Mouse (Mus musculus) adipocyte (in vitro differentiated cells): Measurements from ENCODE around the gene Dnajb14.
"Not testable (repeated sequence)": the region's sequence is repeated elsewhere in the genome, so short reads cannot be mapped to it uniquely, and the experiment has no call there.

Experiments
- DNase-seq: peaks from one replicate; pipeline ENCODE4 v3.0.0-alpha.2; 2016; ENCODE audit warnings: low spot score

The Dnajb14 gene

GRCm38 (mm10) chr3:137867437-137868093, at the start of gene Dnajb14:
TSS of gene Dnajb14 (plus strand) at chr3:137867675.
- DNase-seq, result peak; percentile 47

DNA sequence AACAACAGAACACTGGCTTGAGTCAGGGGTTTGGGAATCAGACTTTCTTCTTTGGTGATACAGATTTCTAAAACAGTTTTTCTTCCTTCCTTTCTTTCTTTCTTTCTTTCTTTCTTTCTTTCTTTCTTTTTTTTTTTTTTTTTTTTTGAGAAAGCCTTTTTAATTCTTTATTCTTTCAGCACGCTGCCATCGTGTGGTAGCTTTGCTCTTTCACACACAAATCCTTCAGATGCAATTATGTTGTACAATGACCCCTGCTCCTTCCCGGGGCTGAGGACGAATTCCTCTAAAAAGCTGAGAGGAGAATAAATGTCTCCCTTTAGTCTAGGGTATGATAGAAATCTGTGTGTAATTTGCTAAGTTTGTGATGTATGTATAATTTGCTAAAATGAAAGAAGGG, 48.8 kb upstream of the Dnajb14 start:
- DNase-seq, result peak; percentile 39

- peak; percentile 10 for DNase-seq
These were observed 46.6 kb upstream of the Dnajb14 start for GRCm38 (mm10) chr3:137820688-137821467.

- DNase-seq, result no peak
These were observed 44.2 kb upstream of the Dnajb14 start for GRCm38 (mm10) chr3:137823317-137823716.

DNA sequence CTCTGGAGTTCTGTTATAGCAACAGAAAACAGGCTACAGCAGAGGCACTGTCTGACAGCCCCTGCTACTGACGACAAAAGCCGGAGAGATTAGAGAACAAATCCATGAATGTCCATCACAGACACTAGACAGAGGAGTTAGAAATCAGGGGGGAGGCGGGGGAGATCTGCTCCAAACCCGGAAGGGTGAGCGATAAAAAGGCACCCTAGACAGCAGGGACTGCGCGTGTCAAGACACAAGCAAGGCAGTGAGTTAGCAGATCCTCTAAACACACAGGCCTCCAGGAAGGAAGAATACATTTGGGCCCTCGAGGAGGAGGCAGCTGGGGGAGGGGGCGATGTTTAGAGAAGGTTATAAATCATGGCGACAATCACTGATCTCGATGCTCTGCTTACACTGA, 39.8 kb upstream of the Dnajb14 start:
- DNase-seq, result no peak

GRCm38 (mm10) chr3:137831156-137831555, 36.3 kb upstream of the Dnajb14 start:
- no peak for DNase-seq

- DNase-seq, result no peak
These were observed 34.3 kb upstream of the Dnajb14 start for GRCm38 (mm10) chr3:137833128-137833527.

DNA sequence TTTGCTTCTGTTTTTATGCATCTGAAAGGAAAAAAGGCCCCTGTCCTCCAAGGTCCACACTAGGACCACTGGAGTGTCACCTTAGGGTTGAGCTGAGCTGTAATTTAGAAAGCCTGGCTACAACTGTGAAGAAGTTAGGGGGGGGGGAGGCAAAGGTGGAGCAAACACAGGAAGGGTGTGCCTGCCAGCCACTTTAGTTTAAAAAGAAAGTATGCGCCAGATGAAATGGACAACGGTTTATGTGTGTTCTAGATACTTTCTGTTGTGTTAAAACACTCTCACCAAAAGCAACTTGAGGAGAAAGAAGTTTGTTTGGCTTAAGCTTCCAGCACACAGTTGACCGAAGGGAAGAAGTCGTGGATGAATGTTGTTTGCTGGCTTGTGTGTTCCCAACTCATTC, 33.8 kb upstream of the Dnajb14 start:
- no peak for DNase-seq

- no peak for DNase-seq
These were observed 30.9 kb upstream of the Dnajb14 start for GRCm38 (mm10) chr3:137836543-137836942.

DNA sequence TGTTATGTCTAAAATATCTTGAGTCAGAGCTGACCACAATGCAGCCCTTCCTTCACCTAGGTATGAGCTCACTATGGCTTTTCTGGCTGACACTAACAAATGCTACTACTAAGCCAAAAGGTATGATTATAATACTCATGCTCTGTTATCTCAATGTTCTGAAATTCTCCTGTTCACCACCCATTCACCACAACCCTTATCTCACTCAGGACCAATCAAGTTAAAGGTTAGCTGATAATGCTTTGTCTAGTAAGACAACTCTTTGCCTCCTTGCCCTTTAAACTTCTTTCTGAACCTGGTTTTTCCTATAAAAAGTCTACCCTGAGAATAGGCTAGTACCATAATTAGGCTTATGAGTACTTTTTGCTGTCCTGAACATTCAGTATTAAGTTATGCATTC, 29.3 kb upstream of the Dnajb14 start:
- DNase-seq, result no peak

- no peak for DNase-seq
These were observed 24.5 kb upstream of the Dnajb14 start for GRCm38 (mm10) chr3:137842944-137843343.

GRCm38 (mm10) chr3:137844263-137844662, 23.2 kb upstream of the Dnajb14 start:
- no peak for DNase-seq

- no peak for DNase-seq
These were observed 20.9 kb upstream of the Dnajb14 start for GRCm38 (mm10) chr3:137846552-137846951.

GRCm38 (mm10) chr3:137848354-137848753, 19.1 kb upstream of the Dnajb14 start:
- DNase-seq, result no peak

GRCm38 (mm10) chr3:137849697-137850096, 17.8 kb upstream of the Dnajb14 start:
- peak; percentile 33 for DNase-seq

DNA sequence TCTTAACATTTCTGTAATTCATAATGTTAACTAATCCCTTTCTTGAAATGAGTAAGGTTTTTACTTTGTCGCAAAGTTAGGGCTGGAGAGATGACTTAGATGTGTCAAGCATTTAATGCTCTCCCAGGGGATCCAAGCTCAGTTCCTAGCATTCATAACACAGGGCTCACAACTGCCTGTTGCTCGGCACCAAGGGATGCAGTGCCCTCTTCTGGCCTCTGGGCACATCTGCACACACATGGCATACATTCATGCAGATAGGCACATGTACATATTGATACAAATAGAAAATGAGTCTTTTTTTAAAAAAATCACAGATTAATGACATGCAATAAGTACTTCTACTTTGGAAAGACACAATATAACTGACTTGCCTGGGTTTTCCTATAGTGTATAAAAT, 16.3 kb upstream of the Dnajb14 start:
- no peak for DNase-seq

DNA sequence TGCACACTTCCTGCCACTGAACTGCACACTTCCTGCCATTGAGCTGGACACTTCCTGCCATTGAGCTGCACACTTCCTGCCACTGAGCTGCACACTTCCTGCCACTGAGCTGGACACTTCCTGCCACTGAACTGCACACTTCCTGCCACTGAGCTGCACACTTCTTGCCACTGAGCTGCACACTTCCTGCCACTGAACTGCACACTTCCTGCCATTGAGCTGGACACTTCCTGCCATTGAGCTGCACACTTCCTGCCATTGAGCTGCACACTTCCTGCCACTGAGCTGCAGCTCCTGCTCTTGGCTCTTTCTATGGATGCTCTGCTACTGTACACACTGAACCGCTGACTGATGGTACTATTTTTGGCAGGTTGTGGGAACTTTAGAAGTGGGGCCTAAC, 14.5 kb upstream of the Dnajb14 start:
- not testable (repeated sequence) for DNase-seq

- no peak for DNase-seq
These were observed 12.1 kb upstream of the Dnajb14 start for GRCm38 (mm10) chr3:137855328-137855727.

- peak; percentile 69 for DNase-seq
These were observed 11.4 kb upstream of the Dnajb14 start for GRCm38 (mm10) chr3:137856061-137856460.

DNA sequence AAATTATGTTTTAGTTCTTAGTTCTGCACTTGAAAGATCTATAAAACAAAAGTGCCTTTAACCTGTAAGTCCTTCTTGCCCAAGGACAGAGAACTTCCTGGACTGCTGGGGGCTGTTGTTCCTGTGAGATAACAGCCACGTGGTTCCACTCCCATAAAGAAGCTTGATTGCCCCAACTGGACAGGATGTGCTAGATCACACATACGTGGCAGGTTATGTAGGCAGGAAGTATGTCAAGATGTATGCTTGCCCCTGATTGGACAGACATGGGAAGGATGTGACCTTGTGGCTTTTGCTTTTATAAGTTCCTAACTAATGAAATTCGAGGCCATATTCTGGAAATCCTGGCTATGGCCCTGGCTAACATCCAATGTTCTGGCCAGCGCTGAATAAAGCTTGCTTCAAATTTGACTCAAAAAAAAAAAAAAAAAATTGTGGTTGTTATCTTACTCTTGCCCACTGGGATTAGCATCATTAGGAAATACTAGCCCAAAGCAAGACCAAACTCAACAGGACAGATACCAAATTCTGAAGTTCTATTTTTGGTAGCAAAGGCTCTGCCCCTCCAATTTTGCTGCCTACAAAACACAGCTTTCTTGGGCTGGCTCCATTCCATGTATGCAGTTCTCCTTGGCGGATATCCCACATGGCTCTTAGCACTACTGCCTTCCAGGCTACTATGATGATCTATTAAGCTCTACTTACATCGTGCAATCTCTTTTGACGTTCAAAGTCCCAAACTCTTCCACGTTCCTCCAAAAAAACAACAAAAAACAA, 6.9 kb upstream of the Dnajb14 start:
- peak; percentile 85 for DNase-seq

GRCm38 (mm10) chr3:137861436-137861835, 6.0 kb upstream of the Dnajb14 start:
- DNase-seq, result no peak

DNA sequence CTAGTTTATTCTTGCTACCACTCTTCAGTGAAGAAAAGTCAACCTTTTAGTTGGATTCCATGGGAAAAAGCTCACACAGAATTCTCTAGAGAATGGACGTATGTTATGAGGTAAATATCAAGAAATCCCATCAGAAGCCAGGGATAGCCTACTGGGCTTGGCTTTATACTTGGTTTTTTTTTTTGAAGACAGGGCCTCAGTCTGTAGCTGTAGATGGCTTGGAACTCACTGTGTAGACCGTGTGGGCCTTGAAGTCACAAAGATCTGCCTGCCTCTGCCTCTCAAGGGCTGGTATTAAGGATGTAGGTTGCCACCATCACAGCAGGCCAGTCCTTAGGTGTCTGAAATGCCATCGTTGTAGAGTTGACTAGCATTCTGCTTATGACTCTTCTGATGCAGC, 4.9 kb upstream of the Dnajb14 start:
- DNase-seq, result no peak
